Mouse (Mus musculus): ENCODE measurements around the gene Dffa. TPM values are rescaled to one million over a fixed set of nuclear protein-coding genes. Genes with fewer than 3 reads are reported as not detected.
A peak's percentile ranks its signal among the peaks of the same experiment; 100 is the strongest.

The Dffa gene
- polyA plus RNA-seq, 1 experiment, result 17.5 TPM

- Histone ChIP-seq H3K36me3 (ENCODE audit: control insufficient read depth, insufficient read depth) (peaks cover under 1% of the 10 kb centered on the region), H3K79me2 (ENCODE audit: control insufficient read depth, insufficient read depth) (no peaks in the 10 kb centered on the region), H3ac (ENCODE audit: control insufficient read depth, insufficient read length) (no peak overlapping the region), H3K27me3 (ENCODE audit: control insufficient read depth, insufficient read depth, insufficient read length) (no peaks in the 10 kb centered on the region), H3K4me3 (no peak overlapping the region), H3K4me2 (ENCODE audit: low read depth) (no peak overlapping the region)
- no peak for TF ChIP-seq USF1 (IDR thresholded peaks at IDR 0.05; ENCODE audit: low read depth)
- TF ChIP-seq REST (IDR thresholded peaks at IDR 0.05; ENCODE audit: insufficient read depth, insufficient read length), result no peak
- no peak for TF ChIP-seq POLR2A (IDR thresholded peaks at IDR 0.05; ENCODE audit: insufficient read length, low read depth)
- TF ChIP-seq CEBPB (IDR thresholded peaks at IDR 0.05; ENCODE audit: insufficient read depth, poor library complexity, severe bottlenecking), result no peak
Observed at GRCm38 (mm10) chr4:149066672-149067551, 37.0 kb upstream of the Dffa start.

DNA sequence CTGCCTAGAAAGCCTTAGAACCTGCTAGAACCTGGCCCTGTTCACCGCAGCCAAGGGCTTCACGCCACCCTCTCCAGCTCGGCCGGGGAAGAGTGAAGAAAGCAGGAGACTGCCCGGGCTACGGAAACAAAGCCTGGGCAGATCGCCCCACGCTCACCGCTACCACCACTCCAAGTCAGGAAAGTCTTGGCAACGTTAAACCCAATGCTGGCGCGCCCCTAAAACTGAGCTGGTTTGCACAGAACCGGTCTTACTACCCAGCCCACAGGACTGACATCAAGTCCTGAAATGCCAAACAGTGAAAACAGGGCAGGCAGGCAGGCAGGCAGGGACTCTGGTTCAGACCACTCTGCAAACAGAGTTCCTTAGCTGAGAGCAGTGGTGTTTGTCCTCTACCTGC is 28.9 kb upstream of the Dffa start:
- TF ChIP-seq E2F4 (IDR thresholded peaks at IDR 0.05; ENCODE audit: insufficient read depth) (no peak), MYOG (IDR thresholded peaks at IDR 0.05; ENCODE audit: control insufficient read depth in 1 of 3, insufficient read depth in 1 of 3, insufficient read length in 2 of 3, low read depth in 2 of 3) (no peak), POLR2A (IDR thresholded peaks at IDR 0.05; ENCODE audit: insufficient read length, low read depth) (no peak), MYOD1 (IDR thresholded peaks at IDR 0.05; ENCODE audit: control insufficient read depth in 1 of 3, insufficient read length in 2 of 3, low read depth in 2 of 3) (no peak), CEBPB (IDR thresholded peaks at IDR 0.05; ENCODE audit: insufficient read depth, poor library complexity, severe bottlenecking) (no peak), MAX (IDR thresholded peaks at IDR 0.05; ENCODE audit: low read depth) (no peak), POLR2AphosphoS2 (IDR thresholded peaks at IDR 0.05; ENCODE audit: insufficient read length, low read depth) (no peak), REST (IDR thresholded peaks at IDR 0.05; ENCODE audit: insufficient read depth, insufficient read length) (no peak)
- H3K4me3 ChIP-seq, result no peak overlapping the region
- H3K27me3 ChIP-seq (ENCODE audit: control insufficient read depth, insufficient read depth, insufficient read length), result no peaks in the 10 kb centered on the region
- H3K36me3 ChIP-seq (ENCODE audit: control insufficient read depth, insufficient read depth), result peaks cover 4% of the 10 kb centered on the region
- H3ac ChIP-seq (ENCODE audit: control insufficient read depth, insufficient read length), result no peak overlapping the region
- no peak overlapping the region for H3K4me2 ChIP-seq (ENCODE audit: low read depth)
- H3K79me2 ChIP-seq (ENCODE audit: control insufficient read depth, insufficient read depth), result peaks cover 17% of the 10 kb centered on the region

- Histone ChIP-seq H3K4me3 (no peak overlapping the region), H3K79me2 (ENCODE audit: control insufficient read depth, insufficient read depth) (peaks cover 17% of the 10 kb centered on the region), H3ac (ENCODE audit: control insufficient read depth, insufficient read length) (no peak overlapping the region), H3K27me3 (ENCODE audit: control insufficient read depth, insufficient read depth, insufficient read length) (no peaks in the 10 kb centered on the region), H3K4me2 (ENCODE audit: low read depth) (no peak overlapping the region), H3K36me3 (ENCODE audit: control insufficient read depth, insufficient read depth) (peaks cover 4% of the 10 kb centered on the region)
- TF ChIP-seq MYOD1 (IDR thresholded peaks at IDR 0.05; ENCODE audit: control insufficient read depth in 1 of 3, insufficient read length in 2 of 3, low read depth in 2 of 3) (no peak), POLR2AphosphoS2 (IDR thresholded peaks at IDR 0.05; ENCODE audit: insufficient read length, low read depth) (no peak), MYOG (IDR thresholded peaks at IDR 0.05; ENCODE audit: control insufficient read depth in 1 of 3, insufficient read depth in 1 of 3, insufficient read length in 2 of 3, low read depth in 2 of 3) (no peak), USF1 (IDR thresholded peaks at IDR 0.05; ENCODE audit: low read depth) (no peak)
Observed at GRCm38 (mm10) chr4:149075871-149076575, 27.9 kb upstream of the Dffa start.

DNA sequence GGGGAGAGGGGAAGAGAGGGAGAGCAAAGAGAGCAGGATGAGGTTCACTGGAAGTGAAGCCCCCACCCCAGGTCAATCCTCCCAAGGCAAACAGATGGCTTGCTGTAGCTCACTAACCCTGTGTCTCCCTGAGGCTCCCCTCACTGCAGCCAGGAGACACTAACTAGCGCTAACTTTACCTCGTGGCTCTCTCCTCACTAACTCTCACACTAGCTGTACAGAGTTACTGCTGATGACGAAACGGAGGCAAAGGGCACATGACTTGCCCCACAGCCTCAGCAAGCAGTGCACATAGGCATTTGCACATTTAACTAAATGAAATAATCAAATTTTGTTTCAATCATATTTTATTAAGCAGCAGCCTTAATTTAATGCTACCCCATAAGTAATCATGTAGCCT is 25.7 kb upstream of the Dffa start:
- TF ChIP-seq TCF12 (IDR thresholded peaks at IDR 0.05; ENCODE audit: insufficient read depth, poor library complexity, severe bottlenecking), result no peak
- no peak for TF ChIP-seq MAX (IDR thresholded peaks at IDR 0.05; ENCODE audit: low read depth)
- TF ChIP-seq E2F4 (IDR thresholded peaks at IDR 0.05; ENCODE audit: insufficient read depth), result no peak
- no peak for TF ChIP-seq POLR2A (IDR thresholded peaks at IDR 0.05; ENCODE audit: insufficient read length, low read depth)
- no peak for TF ChIP-seq POLR2AphosphoS2 (IDR thresholded peaks at IDR 0.05; ENCODE audit: insufficient read length, low read depth)
- TF ChIP-seq MYOG (IDR thresholded peaks at IDR 0.05; ENCODE audit: control insufficient read depth in 1 of 3, insufficient read depth in 1 of 3, insufficient read length in 2 of 3, low read depth in 2 of 3), result no peak
- TF ChIP-seq CEBPB (IDR thresholded peaks at IDR 0.05; ENCODE audit: insufficient read depth, poor library complexity, severe bottlenecking), result no peak
- no peak for TF ChIP-seq REST (IDR thresholded peaks at IDR 0.05; ENCODE audit: insufficient read depth, insufficient read length)
- TF ChIP-seq SRF (IDR thresholded peaks at IDR 0.05; ENCODE audit: control insufficient read depth, insufficient read length, low read depth), result no peak
- no peak for TF ChIP-seq TCF3 (IDR thresholded peaks at IDR 0.05; ENCODE audit: insufficient read length, low read depth)
- TF ChIP-seq USF1 (IDR thresholded peaks at IDR 0.05; ENCODE audit: low read depth), result no peak
- TF ChIP-seq MYOD1 (IDR thresholded peaks at IDR 0.05; ENCODE audit: control insufficient read depth in 1 of 3, insufficient read length in 2 of 3, low read depth in 2 of 3), result no peak
- Histone ChIP-seq H3K4me2 (ENCODE audit: low read depth) (no peak overlapping the region), H3K79me2 (ENCODE audit: control insufficient read depth, insufficient read depth) (peaks cover 29% of the 10 kb centered on the region), H3K4me3 (no peak overlapping the region), H3ac (ENCODE audit: control insufficient read depth, insufficient read length) (no peak overlapping the region), H3K36me3 (ENCODE audit: control insufficient read depth, insufficient read depth) (no peaks in the 10 kb centered on the region), H3K27me3 (ENCODE audit: control insufficient read depth, insufficient read depth, insufficient read length) (no peaks in the 10 kb centered on the region)

- TF ChIP-seq POLR2A (IDR thresholded peaks at IDR 0.05; ENCODE audit: insufficient read length, low read depth), result no peak
- no peak for TF ChIP-seq USF1 (IDR thresholded peaks at IDR 0.05; ENCODE audit: low read depth)
- TF ChIP-seq SRF (IDR thresholded peaks at IDR 0.05; ENCODE audit: control insufficient read depth, insufficient read length, low read depth), result no peak
- no peak for TF ChIP-seq CEBPB (IDR thresholded peaks at IDR 0.05; ENCODE audit: insufficient read depth, poor library complexity, severe bottlenecking)
- TF ChIP-seq MYOG (IDR thresholded peaks at IDR 0.05; ENCODE audit: control insufficient read depth in 1 of 3, insufficient read depth in 1 of 3, insufficient read length in 2 of 3, low read depth in 2 of 3), result peak in 1 of 3 experiments; percentile 17
- Histone ChIP-seq H3K27me3 (ENCODE audit: control insufficient read depth, insufficient read depth, insufficient read length) (no peaks in the 10 kb centered on the region), H3K79me2 (ENCODE audit: control insufficient read depth, insufficient read depth) (peaks cover 39% of the 10 kb centered on the region), H3K4me3 (no peak overlapping the region), H3K4me2 (ENCODE audit: low read depth) (no peak overlapping the region), H3ac (ENCODE audit: control insufficient read depth, insufficient read length) (no peak overlapping the region), H3K36me3 (ENCODE audit: control insufficient read depth, insufficient read depth) (no peaks in the 10 kb centered on the region)
Observed at GRCm38 (mm10) chr4:149079629-149080028, 24.3 kb upstream of the Dffa start.
